Mouse (Mus musculus) ES-Bruce4 (cell line): ENCODE data around the gene Ms4a6d.

Experiments
- CTCF ChIP-seq: IDR thresholded peaks from one replicate; pipeline ENCODE4 v1.8.1; 2011; ENCODE audit warnings: low read depth, low read length
- POLR2A ChIP-seq: IDR thresholded peaks from one replicate; pipeline ENCODE4 v1.8.1; 2011; ENCODE audit warnings: low read length; ENCODE audit not compliant: insufficient read depth

DNA sequence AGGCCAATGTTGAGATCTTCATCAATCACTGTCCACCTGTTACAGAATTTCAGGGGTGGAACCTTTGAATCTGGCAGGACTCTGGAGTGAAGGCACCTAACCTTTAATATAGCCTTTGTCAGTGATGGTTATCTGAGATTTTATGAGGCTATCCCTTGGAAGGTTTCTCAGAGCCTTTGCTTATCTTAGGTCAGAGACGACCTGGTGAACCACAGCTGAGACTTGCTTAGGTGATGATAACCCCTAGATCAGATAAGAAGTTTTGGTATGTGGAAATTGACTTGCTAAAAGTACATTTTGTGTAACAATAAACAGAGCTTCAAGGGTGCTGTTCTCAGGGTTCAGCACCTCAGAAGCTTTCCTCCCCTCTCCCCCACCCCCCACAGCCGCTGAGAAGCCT, 7.6 kb upstream of the Ms4a6d start:
- no peak for TF ChIP-seq POLR2A
- TF ChIP-seq CTCF: no peak
